Mouse (Mus musculus) right cerebral cortex, postnatal 25 days (tissue): Measurements from ENCODE around the gene Map4.

Source experiments
- DNase-seq: peaks from one replicate; pipeline ENCODE4 v3.0.0; 2022

Gene Map4

DNA sequence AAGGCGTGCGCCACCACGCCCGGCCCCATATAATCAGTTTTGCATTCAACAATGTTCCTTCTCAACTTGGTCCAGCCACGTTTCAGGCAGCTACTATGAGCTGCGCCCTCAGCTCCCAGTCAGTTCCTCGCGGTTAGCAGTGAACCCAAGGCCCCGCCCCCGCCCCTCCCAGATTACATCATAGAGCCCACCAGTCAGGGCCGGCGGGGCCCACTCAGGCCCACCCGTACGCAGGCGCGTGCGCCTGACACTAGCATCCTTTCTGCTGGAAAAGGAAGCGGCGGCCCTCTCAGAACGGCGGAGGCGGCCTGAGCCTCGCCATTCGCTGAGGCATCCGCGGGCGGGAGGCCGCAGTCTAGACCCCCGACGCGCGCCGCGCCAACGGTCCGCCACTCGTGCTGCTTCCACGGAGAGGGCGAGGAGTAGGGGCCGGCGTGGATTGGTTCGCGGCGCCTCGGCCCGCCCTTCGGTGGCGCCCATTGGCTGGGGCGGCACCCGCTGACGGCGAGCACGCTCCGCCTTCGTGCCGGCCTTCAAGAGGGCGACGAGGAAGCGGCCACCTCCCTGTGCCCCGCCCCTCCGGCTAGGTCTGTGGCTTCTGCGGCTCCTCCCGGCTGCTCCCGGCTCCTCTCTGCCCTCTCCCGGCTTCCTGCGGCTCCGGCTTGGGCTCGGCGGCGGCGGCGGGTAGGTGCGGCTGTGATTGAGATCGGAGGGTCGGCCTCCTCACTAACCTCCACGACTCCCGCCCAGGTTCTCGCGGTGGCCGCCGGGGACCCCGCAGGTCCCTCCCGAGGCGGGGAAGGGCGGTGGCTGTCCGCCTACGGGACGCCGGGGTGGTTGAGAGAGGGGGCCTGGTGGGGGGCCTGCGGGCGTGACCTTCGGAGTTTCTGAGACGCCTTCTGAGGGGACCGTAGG lies at the start of gene Map4:
Gene Map4, plus strand, starts transcription at position 204 of the 915 bp plus-strand sequence.
- peak; percentile 100 for DNase-seq

DNA sequence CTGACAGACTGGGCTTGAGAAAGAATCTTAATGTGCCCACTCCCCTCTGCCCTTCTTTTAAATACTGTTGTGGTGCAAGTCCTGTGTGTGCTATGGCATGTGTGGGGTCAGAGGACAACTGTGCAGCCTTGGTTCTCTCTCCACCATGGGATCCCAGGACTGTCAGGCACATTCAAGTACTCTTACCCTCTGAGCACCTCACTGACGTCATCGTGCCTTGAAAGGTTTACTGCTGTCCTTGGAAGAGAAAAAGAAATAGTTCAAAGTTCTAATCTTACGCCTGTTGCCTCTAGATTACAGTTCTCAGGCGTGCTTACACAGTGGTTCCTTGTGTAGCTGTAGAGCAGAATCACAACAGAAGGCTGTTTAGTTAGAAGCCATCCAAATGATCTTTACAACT lies 45.0 kb upstream of the Map4 start:
- no peak for DNase-seq

DNA sequence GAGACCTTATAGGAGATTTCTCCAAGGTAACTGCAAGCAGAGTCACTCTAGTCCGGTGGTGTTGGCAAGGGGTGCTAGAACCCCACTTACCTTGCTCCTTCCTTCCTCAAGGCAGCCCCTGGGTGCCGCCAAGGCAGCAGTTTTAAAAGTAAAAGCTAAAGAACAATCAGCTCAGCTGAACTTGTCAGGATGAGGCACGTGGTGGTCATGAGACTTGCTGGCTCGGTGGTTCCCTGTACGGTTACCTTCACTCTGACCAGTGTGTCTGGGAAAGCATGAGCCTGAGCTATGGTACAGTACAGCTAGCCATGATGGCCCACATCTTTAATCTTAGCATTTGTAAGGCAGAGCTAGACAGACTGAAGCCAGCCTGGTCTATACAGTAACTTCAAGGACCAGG lies 43.9 kb upstream of the Map4 start:
- no peak for DNase-seq

DNA sequence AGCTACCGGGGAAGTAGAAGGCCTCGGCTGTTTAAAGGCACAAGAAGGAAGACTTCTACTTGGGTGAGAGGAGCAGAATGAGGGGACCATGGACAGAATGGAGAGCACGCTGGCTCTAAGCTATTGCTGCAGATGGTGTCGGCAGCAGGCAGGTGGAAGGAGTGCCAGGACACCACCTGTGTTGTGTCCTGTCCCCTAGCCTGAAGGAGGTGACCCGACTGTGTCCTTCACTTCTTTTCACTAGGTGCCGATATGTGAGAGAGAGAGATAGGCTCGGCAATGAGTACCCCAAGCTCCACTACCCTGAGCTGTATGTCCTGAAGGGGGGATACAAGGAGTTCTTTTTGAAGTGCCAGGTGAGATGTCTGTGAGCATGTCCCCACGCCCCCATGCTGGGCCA lies 39.8 kb upstream of the Map4 start:
- DNase-seq = no peak

DNA sequence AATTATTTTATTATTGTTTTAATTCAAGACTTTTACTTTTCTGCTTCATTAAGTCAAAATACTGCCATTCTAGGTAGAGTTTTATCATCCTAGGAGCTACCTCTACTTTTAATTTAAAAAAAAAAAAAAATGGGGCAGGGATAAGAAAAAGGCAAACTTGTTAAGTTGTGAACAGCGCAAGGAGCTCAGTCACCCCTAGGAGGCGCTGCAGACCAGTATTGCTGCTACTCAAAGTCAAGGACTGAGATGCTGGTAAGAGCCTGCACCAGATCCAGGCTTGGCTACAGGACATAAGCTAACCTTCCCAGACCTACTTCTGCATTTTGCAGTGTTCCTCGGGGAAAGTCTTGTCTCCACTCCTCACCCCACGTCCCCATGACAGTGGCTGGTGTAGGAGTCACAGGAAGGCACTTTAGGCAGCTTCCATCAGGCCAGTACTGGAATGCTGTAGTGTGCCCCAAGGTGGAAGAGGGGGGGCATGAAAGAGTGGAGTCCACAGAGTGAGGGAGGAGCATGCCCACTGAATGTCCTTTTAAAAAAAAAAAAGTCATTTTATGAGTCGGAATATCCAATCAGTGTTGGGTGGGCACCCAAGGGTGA lies 38.5 kb upstream of the Map4 start:
- peak; percentile 53 for DNase-seq

DNA sequence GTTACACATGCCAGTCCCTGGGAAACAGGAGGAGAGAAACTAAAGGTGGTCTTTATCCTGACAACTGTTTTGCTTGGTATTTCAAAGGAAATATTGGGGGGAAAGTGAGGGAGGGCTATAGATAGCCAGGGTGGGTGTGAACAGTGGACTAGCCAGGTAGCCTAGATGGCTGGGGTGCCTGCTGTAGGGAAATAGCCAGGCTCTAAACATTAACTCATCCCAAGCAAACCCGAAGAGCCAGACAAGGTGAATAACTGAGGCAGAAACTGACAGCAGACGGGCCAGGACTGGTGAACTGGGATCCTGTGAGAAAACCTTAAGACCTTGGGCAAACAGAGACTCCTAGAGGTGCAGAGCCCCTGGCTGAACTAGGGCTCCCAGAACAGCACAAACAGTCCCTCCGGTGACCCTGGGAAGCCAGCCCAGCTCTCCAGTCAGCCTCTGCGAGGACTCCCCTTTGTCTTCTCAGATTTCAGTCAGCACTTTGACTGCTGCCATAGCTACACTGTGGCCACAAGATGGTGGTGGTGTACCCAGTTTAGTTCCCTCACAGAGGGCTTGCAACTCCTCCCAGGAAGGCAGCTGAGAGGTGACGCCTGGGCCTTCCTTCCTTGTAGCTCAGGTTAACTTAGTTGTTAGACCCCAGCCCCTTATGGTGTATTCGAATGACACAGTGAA lies 36.7 kb upstream of the Map4 start:
- DNase-seq = peak; percentile 56

DNA sequence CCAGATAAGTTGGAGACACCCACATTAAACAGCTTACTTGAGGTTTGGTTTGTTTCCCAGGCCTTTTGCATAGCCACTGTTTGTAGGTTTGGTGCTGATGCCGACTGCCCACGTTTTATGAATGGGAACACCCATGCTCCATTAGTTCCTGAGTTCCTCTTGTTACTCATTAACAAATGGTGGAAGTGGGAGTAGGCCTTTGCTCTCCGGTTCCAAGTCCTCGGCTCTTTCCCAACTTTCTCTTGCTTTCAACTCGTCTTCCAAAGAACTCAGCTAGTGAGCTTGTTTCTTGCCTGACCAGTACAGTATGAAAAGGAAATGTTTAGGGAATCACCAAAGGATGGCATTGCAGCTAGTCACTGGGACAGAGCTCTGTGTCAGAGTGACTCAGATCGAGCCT lies 35.7 kb upstream of the Map4 start:
- no peak for DNase-seq

DNA sequence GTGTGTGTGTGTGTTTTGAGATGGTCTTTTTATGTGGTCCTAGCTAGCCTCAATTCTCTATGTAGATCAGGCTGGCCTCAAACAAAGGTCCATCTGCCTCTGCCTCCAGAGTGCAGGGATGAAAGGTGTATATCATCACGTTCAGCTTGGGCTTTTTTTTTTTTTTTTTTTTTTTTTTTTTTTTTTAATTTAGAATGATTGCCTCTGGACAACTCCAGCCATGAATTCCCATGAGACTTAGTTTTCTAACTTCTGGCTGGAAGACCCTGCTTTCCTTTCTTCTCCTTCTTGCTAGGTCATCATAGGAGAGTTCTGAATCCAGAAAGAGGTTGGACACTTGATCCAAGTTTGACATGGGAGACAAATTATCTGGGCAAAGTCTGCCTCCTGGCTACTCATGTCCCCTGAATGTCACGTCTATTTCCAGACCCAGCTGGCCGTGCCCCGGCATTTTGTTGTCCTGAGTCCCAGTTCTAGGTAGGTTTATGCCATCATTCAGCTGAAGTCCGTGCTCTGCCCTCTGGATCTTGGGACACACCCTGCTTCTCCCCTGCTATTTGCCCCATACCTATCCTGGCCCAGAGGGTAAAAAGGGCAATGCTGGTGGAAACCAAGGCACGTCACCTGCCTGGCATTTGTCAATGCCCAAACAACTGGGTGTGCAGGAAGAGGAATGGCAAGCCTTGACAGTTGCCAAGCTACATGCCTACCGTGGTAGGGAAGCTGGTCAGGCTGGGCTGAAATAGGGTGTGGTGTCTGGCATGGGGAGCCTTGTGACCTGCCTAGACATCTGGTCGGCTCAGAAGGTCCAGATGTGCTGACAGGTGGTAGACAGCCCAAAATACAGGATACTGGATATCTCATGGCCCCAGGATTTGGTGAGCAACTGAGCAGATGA lies 34.8 kb upstream of the Map4 start:
- no peak for DNase-seq

DNA sequence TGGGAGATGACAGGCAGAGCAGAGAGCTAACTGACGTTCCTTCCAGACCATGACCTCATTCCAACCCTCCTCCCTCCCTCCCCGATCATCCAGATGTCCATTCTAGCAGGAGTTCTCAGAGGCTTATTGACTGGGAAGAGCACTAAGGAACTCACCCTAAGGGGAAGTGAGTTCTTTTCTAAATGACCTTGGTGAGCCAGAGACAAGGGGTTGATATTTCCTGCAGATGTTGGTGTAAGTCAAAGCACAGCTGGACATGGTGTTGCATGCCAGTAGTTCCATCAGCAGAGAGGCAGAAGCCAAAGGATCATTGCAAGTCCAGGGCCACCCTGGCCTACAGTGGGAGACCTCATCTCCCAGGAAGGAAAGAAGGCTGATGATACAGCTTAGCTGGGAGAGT lies 33.2 kb upstream of the Map4 start:
- no peak for DNase-seq

DNA sequence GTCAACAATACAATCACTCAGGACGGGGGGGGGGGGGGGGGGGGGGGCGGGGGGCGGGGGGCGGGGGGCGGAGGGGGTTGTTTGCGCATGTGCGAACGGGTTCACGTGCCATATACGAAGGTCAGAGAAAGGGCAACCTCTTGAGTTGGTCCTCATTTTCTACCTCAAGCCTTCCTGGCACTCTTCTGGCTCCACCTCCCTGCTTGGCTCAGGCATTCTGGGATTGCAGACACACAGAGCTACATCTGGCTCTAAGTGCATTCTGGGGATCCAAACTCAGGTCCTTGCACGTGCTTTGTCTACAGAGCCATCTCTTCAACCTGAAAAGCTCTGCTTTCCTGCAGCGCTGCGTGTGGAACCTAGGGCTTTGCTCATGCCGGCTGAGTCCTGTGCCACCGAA lies 31.9 kb upstream of the Map4 start:
- no peak for DNase-seq

DNA sequence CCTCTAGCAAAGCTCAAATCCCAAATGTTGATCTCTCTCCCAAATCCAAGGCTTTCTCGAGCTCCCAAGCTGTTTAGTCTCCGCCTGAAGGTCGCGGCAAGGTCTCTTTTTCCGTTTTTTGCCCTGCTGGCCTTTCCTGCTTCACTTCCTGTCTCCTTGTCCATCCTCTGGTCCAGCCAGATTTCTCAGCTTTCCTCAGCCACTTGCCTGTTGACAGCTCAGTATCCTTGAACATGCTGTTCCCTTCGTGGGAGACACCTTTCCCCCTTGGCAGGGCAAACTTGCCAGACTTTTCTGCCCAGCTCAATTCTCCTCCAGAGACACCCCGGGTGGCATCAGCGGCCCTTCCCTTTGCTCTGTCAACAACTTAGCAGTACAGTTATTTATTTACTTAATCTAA lies 31.5 kb upstream of the Map4 start:
- DNase-seq = no peak

DNA sequence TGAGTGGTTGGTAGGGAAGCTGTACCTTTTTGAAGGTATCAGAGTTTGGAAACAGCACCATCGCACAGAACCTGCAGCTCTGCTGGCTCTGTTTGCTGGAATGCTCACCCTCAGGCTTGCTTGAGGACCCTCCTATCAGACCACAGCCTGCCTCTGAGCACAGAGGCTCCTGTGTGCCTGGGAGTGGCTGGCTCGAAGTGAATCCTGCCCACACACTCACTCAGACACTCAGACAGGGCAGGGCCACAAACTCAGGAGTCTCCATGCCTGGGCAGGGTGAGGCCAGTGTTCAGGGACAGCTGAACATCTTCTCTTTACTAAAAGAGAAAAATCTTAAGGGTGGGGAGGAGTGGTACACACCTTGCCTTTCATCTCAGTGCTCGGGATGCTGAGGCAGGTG lies 30.7 kb upstream of the Map4 start:
- DNase-seq = no peak

DNA sequence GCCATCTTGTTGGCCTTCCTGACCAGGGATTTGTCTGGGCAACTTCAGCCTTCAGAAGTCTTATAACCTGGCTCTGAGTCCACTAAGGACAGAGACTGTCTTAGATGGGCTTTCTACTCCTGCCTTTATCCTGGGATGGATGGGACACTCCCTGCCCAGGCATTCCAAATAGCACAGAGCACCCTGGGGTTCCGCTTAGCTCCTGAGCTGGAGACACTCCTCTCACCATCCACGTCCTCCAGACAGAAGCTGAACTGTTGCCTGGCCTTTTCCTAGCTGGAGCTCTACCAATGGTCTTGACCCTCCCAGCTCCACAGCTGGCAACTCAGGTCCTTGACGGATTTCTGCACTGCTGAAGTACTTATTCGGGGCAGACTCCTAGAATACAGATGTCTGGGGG lies 29.0 kb upstream of the Map4 start:
- DNase-seq = no peak

DNA sequence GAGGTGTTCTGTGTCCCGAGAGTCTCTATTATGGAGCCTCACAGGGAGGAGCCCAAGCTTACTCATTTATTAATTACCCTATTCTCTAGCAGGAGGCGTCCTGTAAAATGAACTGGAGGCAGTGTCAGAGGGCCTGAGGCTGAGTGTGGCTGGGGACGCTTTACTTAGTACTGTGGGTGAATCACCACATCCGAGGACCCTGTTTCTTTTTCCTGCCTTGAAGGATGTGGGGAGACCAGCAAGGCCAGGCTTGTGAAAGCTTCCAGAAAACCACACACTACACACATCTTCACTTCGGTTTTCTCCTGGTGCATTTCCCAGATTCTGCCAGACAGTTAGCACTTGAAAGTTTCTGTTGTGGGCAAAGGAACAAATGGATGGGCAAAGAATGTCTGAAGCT lies 28.5 kb upstream of the Map4 start:
- no peak for DNase-seq

DNA sequence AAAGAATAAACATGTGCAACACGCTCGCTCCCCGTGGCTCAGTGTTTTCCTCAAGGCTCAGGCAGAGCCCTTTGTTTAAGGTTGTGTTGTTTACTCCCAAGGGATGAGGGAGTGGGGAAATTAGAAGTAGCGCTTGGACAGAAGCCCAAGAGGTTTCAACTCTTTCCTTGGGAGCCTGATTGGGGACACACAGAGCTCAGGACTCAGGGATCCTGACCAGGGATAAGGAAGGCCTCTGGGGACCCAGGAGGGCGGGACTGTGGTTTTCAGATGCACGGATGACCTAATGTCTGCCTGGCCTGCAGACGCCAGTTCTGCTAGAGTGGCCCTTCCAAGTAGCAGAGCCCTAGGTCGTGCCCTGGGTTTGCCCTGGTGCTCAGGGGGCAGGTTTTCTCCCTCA lies 24.0 kb upstream of the Map4 start:
- no peak for DNase-seq

DNA sequence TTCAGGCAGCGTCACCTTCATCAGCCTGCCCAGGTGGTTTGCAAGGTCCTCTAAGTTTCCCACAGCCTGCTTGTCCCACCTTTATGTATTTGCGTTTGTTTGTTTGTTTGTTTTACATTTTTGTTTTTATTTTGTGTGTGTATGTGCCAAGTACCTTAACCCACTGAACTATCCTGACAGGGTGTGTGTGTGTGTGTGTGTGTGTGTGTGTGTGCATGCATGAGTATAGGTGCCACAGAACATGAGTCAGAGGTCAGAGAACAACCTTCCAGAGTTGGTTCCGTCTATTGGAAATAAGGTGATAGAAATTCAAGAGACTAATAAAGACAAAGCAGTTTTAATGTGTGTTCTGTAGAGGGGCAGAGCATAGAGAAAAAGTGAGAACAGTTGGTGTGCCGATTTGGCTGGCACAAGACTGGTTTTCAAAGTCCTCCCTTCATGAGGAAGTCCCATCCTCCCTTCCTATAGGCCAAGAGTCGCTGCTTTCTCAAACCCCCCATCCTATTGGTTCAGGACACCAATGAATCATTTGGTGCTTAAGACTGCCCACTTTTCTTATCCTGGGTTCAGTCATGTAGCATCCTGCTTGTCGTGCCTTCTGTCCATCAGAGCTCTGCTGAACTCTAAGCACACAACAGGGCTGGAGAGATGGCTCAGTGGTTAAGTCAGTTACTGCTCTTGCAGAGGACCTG lies 23.3 kb upstream of the Map4 start:
- DNase-seq = no peak

DNA sequence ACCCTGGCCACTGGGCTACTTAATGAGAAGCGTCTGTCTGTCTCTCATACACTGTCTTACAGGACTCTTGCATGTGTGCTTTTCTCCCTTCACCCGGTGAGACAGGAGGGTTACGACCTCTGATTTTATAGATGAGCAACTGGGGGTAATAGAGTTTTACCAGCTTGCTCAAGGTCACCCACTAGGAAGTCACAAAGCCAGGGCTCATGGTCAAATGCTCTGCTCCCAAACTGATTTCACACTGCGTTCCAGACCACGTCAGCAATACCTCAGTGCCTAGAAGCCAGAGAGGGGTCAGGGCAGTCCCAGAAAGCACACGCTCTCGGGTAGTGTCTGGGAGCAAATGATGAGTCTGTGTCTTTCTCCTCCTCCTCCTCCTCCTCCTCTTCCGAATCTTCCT lies 22.2 kb upstream of the Map4 start:
- DNase-seq = no peak

DNA sequence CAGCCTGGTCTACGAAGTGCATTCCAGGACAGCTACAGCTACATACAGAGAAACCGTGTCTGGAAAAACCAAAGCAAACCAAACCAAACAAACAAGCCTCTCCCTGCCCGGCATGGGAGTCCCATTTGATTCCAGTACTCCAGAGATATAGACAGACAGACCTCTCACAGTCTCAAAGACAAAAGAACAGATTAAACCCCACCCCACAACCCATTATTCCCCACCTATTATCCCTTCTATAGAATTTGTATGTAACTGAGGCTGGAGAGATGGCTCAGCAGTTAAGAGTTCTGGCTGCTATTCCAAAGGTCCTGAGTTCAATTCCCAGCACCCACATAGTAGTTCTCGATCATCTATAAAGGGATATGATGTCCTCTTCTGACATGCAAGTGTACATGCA lies 21.3 kb upstream of the Map4 start:
- no peak for DNase-seq

DNA sequence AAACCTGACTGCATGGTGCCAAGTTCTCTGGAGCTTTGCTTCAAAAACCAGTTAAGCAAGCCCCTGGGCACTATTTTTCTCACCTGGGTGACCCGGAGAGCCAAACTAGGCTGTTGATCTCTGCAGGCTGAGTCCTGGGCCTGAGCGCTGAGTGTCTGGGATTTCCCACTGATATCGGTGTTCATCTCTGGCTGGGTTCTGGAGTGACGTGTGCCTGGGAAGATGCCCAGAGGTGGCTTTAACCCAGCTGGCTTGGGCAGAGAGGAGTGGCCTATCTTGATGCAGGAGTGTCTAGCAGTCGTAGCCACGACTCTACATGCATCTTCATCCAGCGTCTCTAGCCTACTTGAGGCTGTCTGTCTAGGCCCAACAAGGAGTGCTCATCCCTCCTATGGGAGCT lies 19.5 kb upstream of the Map4 start:
- DNase-seq = no peak

DNA sequence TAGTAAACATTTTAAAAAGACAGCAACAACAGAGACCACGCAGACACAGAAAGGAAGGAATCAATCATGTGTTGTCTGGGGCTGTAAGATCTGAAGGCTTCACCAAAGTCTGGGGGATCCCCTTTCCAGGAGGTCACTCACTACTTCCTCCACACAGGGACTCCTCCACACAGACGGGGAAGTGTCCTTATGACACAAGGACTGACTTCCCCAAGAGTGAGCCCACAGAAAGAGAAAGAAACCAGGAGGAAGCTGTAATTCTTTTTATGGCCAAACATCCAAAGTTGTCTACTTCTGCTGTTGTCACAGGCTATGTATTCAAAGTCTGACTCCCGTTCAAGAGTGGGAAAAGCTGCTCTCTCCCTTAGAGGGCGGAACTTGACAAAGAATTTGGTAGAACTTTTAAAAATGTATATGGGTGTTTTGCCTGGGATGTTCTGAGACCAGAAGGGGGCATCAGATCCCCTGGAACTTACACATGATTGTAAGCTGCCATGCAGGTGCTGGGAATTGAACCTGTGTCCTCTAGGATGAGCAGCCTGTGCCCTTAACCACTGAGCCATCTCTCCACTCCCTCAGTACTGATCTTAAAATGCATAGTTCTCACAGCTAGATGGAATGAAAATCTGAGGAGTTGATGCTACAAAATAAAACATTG lies 16.9 kb upstream of the Map4 start:
- no peak for DNase-seq

DNA sequence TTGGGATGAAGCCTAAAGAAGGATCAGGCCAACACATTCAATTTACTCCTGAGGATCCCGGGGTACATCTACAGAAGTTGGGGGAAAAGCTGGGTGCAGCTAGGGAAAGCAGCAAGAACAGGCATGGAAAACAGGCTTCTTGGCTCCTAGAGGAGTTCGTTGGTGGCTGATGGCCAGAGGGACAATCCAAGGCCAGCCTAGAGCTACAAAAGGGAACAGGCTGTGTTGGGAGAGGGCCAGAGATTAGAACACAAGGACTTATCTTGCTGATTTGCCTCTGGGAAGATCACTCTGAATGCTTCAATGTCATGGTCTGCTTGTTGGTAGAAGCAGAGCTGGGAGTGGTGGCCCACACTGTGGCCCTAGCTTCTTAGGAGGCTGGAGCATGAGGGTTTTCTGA lies 13.3 kb upstream of the Map4 start:
- DNase-seq = no peak

DNA sequence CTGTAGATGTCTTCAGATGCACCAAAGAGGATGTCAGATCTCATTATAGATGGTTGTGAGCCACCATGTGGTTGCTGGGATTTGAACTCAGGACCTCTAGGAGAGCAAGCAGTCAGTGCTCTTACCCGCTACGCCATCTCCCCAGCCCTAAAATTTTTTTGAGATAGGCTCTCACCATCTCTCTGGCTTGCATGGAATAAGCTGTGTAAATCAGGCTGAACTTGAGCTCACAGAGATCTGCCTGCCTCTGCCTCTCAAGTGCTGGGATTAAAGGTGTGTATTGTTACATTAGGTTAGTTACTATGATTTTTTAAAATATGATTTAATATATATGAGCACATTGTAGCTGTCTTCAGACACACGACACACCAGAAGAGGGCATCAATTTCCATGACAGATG lies 2.1 kb upstream of the Map4 start:
- DNase-seq = no peak
